Mouse (Mus musculus) midbrain, embryonic 16.5 days (tissue): Measurements from ENCODE around the gene Pin4. TPM values are rescaled to one million over a fixed set of nuclear protein-coding genes. Genes with fewer than 3 reads are reported as not detected.

Source experiments
- ATAC-seq: fragments of 200-750 bp; cut with Nextera tagmentation; 2 replicates; pipeline ENCODE4 v1.8.0; 2017; ENCODE audit warnings: moderate TSS enrichment
- H3K27ac ChIP-seq: fragments of 300-500 bp; sonication (generic); 2 replicates; pipeline ENCODE4 v1.5.1; 2014; ENCODE audit warnings: mild to moderate bottlenecking, low read length, mixed read lengths
- H3K27me3 ChIP-seq: fragments of 300-500 bp; sonication (generic); 2 replicates; pipeline ENCODE4 v1.6.1; 2014; ENCODE audit warnings: low read depth, low read length, mixed read lengths; ENCODE audit not compliant: control insufficient read depth, insufficient read depth
- H3K36me3 ChIP-seq: fragments of 300-500 bp; sonication (generic); 2 replicates; pipeline ENCODE4 v1.6.1; 2014; ENCODE audit warnings: mild to moderate bottlenecking, low read length, moderate library complexity, mixed read lengths; ENCODE audit not compliant: control insufficient read depth, insufficient read depth
- H3K4me1 ChIP-seq: fragments of 300-500 bp; sonication (generic); 2 replicates; pipeline ENCODE4 v1.6.1; 2014; ENCODE audit warnings: mild to moderate bottlenecking, low read length, mixed read lengths; ENCODE audit not compliant: control insufficient read depth, insufficient read depth
- H3K4me2 ChIP-seq: fragments of 300-500 bp; sonication (generic); 2 replicates; pipeline ENCODE4 v1.6.1; 2014; ENCODE audit warnings: mild to moderate bottlenecking, low read length, mixed read lengths
- H3K4me3 ChIP-seq: fragments of 300-500 bp; sonication (generic); 2 replicates; pipeline ENCODE4 v1.5.1; 2014; ENCODE audit warnings: low read depth, mild to moderate bottlenecking, low read length, moderate library complexity, mixed read lengths
- H3K9ac ChIP-seq: fragments of 300-500 bp; sonication (generic); 2 replicates; pipeline ENCODE4 v1.6.1; 2014; ENCODE audit warnings: low read depth, low read length, mixed read lengths
- H3K9me3 ChIP-seq: fragments of 300-500 bp; sonication (generic); replicated peaks from 2 replicates; pipeline ENCODE4 v1.6.1; 2014; ENCODE audit warnings: mild to moderate bottlenecking, low read length, mixed read lengths; ENCODE audit not compliant: control insufficient read depth, poor library complexity, severe bottlenecking
- WGBS: fragments of 180-500 bp; shearing (Covaris S2); extraction: QIAGEN DNeasy Blood & Tissue Kit; methylation state at CpG from one replicate; pipeline ENCODE4 v1.1.7; 2014; 5-methylcytosine and 5-hydroxymethylcytosine counted together
- polyA plus RNA-seq: library from polyadenylated mRNA; unstranded; fragments of >200 nt; fragmentation: Nextera tagmentation; extraction: Ambion mirVana; gene quantifications from 2 replicates; pipeline ENCODE4 v1.2.1, GENCODE M21; 2015

Gene Pin4
- polyA plus RNA-seq, 1 experiment from 2014 or later: 55.2 TPM

DNA sequence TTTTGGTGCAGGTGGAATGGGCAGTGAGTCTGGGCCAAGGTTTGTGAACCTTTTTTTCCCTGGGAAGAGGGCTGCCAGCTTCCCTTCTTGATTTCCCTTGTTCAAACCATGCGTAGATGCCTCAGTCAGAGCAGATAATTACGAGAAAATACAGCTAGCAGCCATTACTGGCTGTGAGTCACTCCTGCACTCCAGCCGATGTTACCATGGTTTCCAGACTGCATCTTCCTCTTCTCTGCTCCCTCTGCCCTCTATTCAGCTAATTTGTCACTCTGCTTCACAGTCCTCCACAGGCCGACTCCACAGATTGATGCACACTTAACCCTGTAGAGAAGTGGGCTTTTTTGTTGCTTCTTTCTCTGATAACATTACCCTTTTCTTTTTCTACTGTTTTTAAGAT, 3.6 kb upstream of the Pin4 start:
- H3K9ac ChIP-seq: no peak overlapping the region
- no peak for ATAC-seq
- H3K4me3 ChIP-seq: no peak overlapping the region
- no peak overlapping the region for H3K4me2 ChIP-seq
- WGBS: 22% methylated on average over 4 of the region's 4 CpGs
- H3K9me3 ChIP-seq: no peaks in the 10 kb centered on the region
- H3K27me3 ChIP-seq: no peaks in the 10 kb centered on the region; the same call in 1 of the 2 replicates
- H3K36me3 ChIP-seq: no peaks in the 10 kb centered on the region
- H3K4me1 ChIP-seq: peaks cover 7% of the 10 kb centered on the region
- peak overlapping the region; percentile 76 for H3K27ac ChIP-seq

- H3K4me3 ChIP-seq: no peak overlapping the region
- 93% methylated on average over 2 of the region's 2 CpGs for WGBS
- no peaks in the 10 kb centered on the region for H3K9me3 ChIP-seq
- peaks cover 3% of the 10 kb centered on the region; the same call in 1 of the 2 replicates for H3K36me3 ChIP-seq
- H3K4me1 ChIP-seq: peaks cover 7% of the 10 kb centered on the region
- H3K27me3 ChIP-seq: no peaks in the 10 kb centered on the region
- no peak overlapping the region for H3K9ac ChIP-seq
- no peak for ATAC-seq
- H3K27ac ChIP-seq: no peak overlapping the region
- no peak overlapping the region for H3K4me2 ChIP-seq
These were observed 2.1 kb downstream of the Pin4 start for GRCm38 (mm10) chrX:102121321-102121720.

DNA sequence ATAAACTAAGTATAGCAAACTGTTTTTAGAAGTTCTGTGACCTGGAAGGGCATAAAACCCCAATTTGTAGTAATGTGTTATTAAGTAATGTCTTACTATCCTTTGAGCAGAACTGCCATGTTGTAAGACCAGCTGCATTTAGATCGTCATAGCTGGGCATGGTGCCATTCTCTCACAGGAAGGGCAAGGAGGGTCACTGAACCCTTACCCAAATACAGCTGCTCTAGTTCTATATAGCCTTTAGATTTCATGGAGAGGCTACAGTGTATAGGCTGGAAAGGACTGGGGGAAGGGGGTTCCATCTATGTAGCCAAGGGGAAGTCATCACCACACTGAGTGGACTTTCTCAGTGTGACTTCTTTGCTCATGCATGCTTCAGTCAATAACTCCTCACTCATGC, 21.9 kb downstream of the Pin4 start:
- Histone ChIP-seq H3K36me3 (no peaks in the 10 kb centered on the region), H3K9ac (no peak overlapping the region), H3K27ac (no peak overlapping the region), H3K9me3 (no peaks in the 10 kb centered on the region), H3K4me3 (no peak overlapping the region), H3K27me3 (no peaks in the 10 kb centered on the region), H3K4me1 (no peaks in the 10 kb centered on the region), H3K4me2 (no peak overlapping the region)
- ATAC-seq: no peak
- WGBS: 89% methylated on average over 1 of the region's 1 CpGs

- Histone ChIP-seq H3K36me3 (no peaks in the 10 kb centered on the region), H3K4me3 (peak within 1 kb of the TSS; percentile 42), H3K27ac (peak within 1 kb of the TSS; percentile 62; the same call in 1 of the 2 replicates), H3K9ac (peak within 1 kb of the TSS; percentile 31; the same call in 1 of the 2 replicates), H3K4me2 (peak within 1 kb of the TSS; percentile 57), H3K4me1 (no peaks in the 10 kb centered on the region), H3K9me3 (no peaks in the 10 kb centered on the region), H3K27me3 (no peaks in the 10 kb centered on the region)
- 14% methylated on average over 41 of the region's 42 CpGs for WGBS
- peak; percentile 100 for ATAC-seq
These were observed 37.6 kb downstream of the Pin4 start, which contains the start of gene Ercc6l for GRCm38 (mm10) chrX:102156618-102157422. Gene Ercc6l (minus strand): TSS chrX:102157091.

DNA sequence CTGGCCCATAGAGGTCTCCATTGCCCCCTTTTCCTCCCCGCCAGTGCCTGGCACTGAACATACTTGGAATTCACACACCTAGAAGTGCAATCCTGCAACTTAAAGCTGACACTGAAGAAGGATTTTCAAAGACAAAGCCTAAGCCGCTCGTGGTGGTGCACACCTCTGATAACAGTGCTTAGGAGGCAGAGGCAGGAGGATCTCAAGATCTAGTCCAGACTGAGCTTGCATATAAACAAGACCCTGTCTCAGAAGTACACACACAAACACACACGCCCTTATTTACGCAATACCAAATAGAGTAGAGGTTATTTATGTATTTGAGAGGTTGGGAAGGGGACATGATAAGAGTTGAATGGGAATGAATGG, 38.2 kb downstream of the Pin4 start:
- no peak for ATAC-seq
- Histone ChIP-seq H3K9me3 (no peaks in the 10 kb centered on the region), H3K27ac (peak overlapping the region; percentile 62; the same call in 1 of the 2 replicates), H3K4me3 (peak overlapping the region; percentile 26), H3K36me3 (no peaks in the 10 kb centered on the region), H3K4me1 (no peaks in the 10 kb centered on the region), H3K27me3 (no peaks in the 10 kb centered on the region), H3K4me2 (peak overlapping the region; percentile 30), H3K9ac (peak overlapping the region; percentile 11; the same call in 1 of the 2 replicates)
- 54% methylated on average over 5 of the region's 5 CpGs for WGBS

DNA sequence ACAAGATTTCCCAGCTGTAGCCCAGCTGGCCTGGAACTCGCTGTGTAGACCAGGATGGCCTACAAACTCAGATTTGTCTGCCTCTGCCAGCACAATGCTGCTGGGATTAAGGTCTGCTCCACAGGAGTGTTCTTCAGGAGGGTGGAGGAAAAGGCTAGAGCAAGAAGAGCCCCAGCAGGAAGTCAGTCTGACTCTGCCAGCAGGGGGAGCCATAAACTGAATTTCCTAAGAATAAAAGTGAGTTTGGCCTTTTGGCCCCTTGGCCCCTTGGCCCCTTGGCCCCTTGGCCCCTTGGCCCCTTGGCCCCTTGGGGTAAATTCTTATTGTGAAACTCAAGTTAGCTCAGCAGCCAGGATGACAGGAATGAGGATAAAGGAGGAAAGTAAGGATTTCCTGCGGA, 40.5 kb downstream of the Pin4 start:
- H3K27ac ChIP-seq: no peak overlapping the region
- no peaks in the 10 kb centered on the region for H3K27me3 ChIP-seq
- ATAC-seq: no peak
- H3K4me2 ChIP-seq: no peak overlapping the region
- H3K4me1 ChIP-seq: no peaks in the 10 kb centered on the region
- WGBS: 61% methylated on average over 2 of the region's 2 CpGs
- no peaks in the 10 kb centered on the region for H3K9me3 ChIP-seq
- no peak overlapping the region for H3K4me3 ChIP-seq
- H3K36me3 ChIP-seq: no peaks in the 10 kb centered on the region
- H3K9ac ChIP-seq: no peak overlapping the region

GRCm38 (mm10) chrX:102160528-102160927, 41.3 kb downstream of the Pin4 start:
- H3K36me3 ChIP-seq: no peaks in the 10 kb centered on the region
- H3K9ac ChIP-seq: no peak overlapping the region
- 62% methylated on average over 2 of the region's 2 CpGs for WGBS
- H3K4me1 ChIP-seq: no peaks in the 10 kb centered on the region
- H3K27me3 ChIP-seq: no peaks in the 10 kb centered on the region
- no peaks in the 10 kb centered on the region for H3K9me3 ChIP-seq
- H3K4me3 ChIP-seq: no peak overlapping the region
- no peak overlapping the region for H3K27ac ChIP-seq
- H3K4me2 ChIP-seq: no peak overlapping the region
- no peak for ATAC-seq

DNA sequence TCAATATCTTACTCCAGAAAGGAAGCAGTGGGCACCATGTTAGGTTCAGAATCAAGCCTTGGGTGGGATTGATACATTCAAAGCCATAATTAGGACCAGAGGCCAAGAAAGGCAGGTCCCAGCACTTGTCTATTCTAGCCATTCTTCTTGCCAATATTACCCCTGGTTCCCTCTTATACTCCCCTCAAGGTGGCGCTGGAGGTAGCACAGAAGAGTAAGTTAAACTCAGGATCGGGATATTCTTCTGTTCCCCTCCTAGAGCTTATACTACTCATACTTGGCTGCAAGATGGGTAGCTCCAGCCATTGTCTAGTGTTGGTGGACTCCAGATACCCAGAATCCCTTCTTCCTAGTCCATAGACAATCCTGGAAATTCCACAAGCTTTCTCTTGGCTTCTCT, 43.8 kb downstream of the Pin4 start:
- no peaks in the 10 kb centered on the region for H3K36me3 ChIP-seq
- H3K9ac ChIP-seq: no peak overlapping the region
- no peak for ATAC-seq
- H3K4me1 ChIP-seq: peaks cover 6% of the 10 kb centered on the region; the same call in 1 of the 2 replicates
- no peak overlapping the region for H3K27ac ChIP-seq
- no peak overlapping the region for H3K4me2 ChIP-seq
- H3K9me3 ChIP-seq: no peaks in the 10 kb centered on the region
- no peaks in the 10 kb centered on the region for H3K27me3 ChIP-seq
- 47% methylated on average over 2 of the region's 2 CpGs for WGBS
- no peak overlapping the region for H3K4me3 ChIP-seq

- Histone ChIP-seq H3K9me3 (no peaks in the 10 kb centered on the region), H3K4me3 (no peak overlapping the region), H3K36me3 (no peaks in the 10 kb centered on the region), H3K9ac (no peak overlapping the region), H3K4me2 (no peak overlapping the region), H3K27ac (no peak overlapping the region), H3K27me3 (no peaks in the 10 kb centered on the region), H3K4me1 (peaks cover 6% of the 10 kb centered on the region; the same call in 1 of the 2 replicates)
- ATAC-seq: no peak
- 71% methylated on average over 4 of the region's 4 CpGs for WGBS
These were observed 44.3 kb downstream of the Pin4 start for GRCm38 (mm10) chrX:102163529-102163928.
